Mouse (Mus musculus): Measurements from ENCODE around the gene Alb.
A peak's percentile ranks its signal among the peaks of the same experiment; 100 is the strongest.

Alb gene

GRCm38 (mm10) chr5:90494308-90494707, 33.6 kb downstream of the Alb start:
- DNase-seq (ENCODE audit: low read depth), result no peak

GRCm38 (mm10) chr5:90499509-90499908, 38.8 kb downstream of the Alb start:
- DNase-seq (ENCODE audit: low read depth), result no peak

- peak; percentile 77 for DNase-seq (ENCODE audit: low read depth)
Observed at GRCm38 (mm10) chr5:90500714-90501113, 40.0 kb downstream of the Alb start.

GRCm38 (mm10) chr5:90501752-90502151, 41.1 kb downstream of the Alb start:
- no peak for DNase-seq (ENCODE audit: low read depth)

- no peak for DNase-seq (ENCODE audit: low read depth)
Observed at GRCm38 (mm10) chr5:90504742-90505141, 44.0 kb downstream of the Alb start.

GRCm38 (mm10) chr5:90506507-90506906, 45.8 kb downstream of the Alb start:
- DNase-seq (ENCODE audit: low read depth), result no peak

- DNase-seq (ENCODE audit: low read depth), result no peak
Observed at GRCm38 (mm10) chr5:90507411-90507949, 46.8 kb downstream of the Alb start.

- no peak for DNase-seq (ENCODE audit: low read depth)
Observed at GRCm38 (mm10) chr5:90509828-90510592, 49.3 kb downstream of the Alb start.

GRCm38 (mm10) chr5:90512288-90512955, 51.7 kb downstream of the Alb start:
- DNase-seq (ENCODE audit: low read depth), result no peak

GRCm38 (mm10) chr5:90515561-90515960, 54.9 kb downstream of the Alb start:
- DNase-seq (ENCODE audit: low read depth), result no peak

GRCm38 (mm10) chr5:90518356-90519100, 57.8 kb downstream of the Alb start, which contains the start of gene Afm:
Gene Afm (plus strand): TSS chr5:90518932.
- no peak for DNase-seq (ENCODE audit: low read depth)
